Mouse (Mus musculus): ENCODE measurements around the gene Reck.

Reck gene

GRCm38 (mm10) chr4:43965856-43966535 is 90.7 kb downstream of the Reck start:
- in situ Hi-C loops (cut with MboI; ENCODE audit: low sequenced_read_pairs), result no loop called here

DNA sequence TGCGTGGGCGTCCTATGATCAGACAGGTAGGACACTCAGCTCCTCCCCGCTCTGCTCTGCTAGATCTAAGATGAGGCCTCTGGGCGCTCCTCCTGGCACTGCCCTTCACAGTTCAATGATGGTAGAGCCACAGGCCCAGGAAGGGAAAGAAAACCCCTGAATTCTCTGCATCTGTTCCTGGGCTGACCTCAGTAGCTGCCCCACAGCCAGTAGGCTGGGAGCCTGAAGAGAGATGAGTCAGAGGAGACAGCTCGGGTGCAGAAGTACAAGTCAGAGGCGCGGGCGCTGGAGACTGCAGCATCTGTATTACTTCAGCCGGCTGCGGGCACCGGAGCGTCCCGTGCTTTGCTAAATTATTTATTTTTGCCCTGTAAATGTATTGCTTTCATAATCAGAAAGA is 93.3 kb downstream of the Reck start:
- in situ Hi-C loops (cut with MboI; ENCODE audit: low sequenced_read_pairs), result no loop called here

- in situ Hi-C loops (cut with MboI; ENCODE audit: low sequenced_read_pairs), result no loop called here
These were observed 94.0 kb downstream of the Reck start for GRCm38 (mm10) chr4:43969373-43969772.

- in situ Hi-C loops (cut with MboI; ENCODE audit: low sequenced_read_pairs), result no loop called here
These were observed 95.3 kb downstream of the Reck start for GRCm38 (mm10) chr4:43970393-43971330.

DNA sequence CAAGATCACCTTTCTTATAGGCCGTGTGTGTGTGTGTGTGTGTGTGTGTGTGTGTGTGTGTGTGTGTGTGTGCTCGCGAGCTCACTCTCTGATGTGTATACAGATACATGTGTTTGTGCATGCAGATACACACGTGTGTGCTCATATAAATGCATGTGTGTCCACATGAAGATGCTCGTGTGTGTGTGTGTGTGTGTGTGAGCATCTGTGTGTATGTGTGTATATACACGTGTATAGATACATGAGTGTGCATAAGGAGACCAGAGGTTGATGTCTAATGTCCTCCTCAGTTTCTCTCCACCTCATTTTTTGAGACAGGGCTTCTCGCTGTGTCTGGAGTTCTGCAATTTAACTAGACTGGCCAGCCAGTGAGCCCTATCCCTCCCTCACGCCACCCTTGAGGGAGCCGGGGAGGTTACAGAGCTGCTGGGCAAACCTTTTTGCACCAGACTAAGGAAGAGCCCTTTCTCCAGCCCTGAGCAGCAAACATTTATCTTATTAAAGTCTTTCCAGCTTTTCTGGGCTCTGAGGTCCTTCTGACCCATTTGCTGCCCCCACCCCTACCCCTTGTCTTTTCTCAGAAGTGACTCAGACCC is 96.3 kb downstream of the Reck start:
- in situ Hi-C loops (cut with MboI; ENCODE audit: low sequenced_read_pairs), result no loop called here

- in situ Hi-C loops (cut with MboI; ENCODE audit: low sequenced_read_pairs), result no loop called here
These were observed 96.8 kb downstream of the Reck start for GRCm38 (mm10) chr4:43972137-43972591.

- in situ Hi-C loops (cut with MboI; ENCODE audit: low sequenced_read_pairs), result no loop called here
These were observed 98.2 kb downstream of the Reck start for GRCm38 (mm10) chr4:43973526-43973981.

DNA sequence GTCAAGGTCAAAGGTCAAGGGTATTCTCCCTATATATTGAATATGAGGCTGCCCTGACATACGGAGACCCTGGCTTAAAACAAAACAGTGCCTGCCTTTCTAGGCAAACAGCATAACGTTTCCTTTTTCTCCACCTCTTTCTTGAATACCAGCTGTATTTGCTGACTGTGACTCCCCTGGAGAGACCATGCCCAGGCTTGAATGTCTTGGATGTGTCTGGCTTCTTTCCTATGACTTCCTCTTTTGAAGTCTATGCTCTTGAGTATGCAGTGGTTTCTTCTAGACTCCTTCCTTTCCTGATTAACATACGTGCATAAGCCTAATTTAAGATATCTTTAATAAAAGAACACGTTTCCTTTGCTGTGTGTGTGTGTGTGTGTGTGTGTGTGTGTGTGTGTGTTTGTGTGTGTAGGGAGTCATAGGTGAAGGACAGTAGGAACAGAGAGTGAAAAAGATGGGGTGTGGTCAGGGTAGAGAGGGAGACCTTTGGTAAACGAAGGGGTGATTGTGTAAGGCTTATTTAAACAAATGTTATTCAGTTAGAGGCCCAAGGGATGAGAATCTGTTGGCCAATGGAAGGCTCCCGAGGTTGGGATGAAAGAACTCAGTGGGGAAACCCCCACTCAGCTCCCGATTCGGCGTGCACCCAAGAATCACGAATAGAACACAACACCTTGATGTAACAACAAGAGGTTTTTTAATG is 99.7 kb downstream of the Reck start:
- in situ Hi-C loops (cut with MboI; ENCODE audit: low sequenced_read_pairs), result loop anchor here (25.0 kb wide), 1 partner anchor 238 kb away; the partner anchor contains the start of genes Hrct1 and Spaar

DNA sequence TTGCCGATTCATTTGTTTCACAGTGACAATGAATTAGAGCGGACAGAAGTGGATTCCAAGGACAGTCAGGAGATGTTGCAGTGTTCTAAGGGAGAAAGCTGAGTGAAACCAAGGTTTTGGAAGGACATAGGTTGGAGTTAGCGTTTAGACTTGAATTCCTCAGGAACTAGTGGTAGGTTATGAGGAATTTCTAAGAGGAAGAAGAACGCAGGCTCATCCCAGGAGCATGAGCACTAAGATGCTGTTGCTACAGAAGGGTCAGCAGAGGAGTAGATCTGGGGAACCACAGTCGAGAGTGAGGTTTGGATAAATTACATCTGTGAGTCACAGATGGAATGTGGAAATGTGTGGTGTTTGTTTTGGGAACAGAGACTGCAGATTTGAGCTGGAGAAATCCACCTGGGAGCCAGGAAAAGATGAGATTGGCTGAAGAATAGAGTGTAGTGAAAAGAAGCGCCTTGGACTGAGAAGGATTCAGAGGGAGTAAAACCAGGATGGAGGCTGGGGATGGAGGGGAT is 101.0 kb downstream of the Reck start:
- in situ Hi-C loops (cut with MboI; ENCODE audit: low sequenced_read_pairs), result loop anchor here (25.0 kb wide), 1 partner anchor 239 kb away; the partner anchor contains the start of genes Hrct1 and Spaar

DNA sequence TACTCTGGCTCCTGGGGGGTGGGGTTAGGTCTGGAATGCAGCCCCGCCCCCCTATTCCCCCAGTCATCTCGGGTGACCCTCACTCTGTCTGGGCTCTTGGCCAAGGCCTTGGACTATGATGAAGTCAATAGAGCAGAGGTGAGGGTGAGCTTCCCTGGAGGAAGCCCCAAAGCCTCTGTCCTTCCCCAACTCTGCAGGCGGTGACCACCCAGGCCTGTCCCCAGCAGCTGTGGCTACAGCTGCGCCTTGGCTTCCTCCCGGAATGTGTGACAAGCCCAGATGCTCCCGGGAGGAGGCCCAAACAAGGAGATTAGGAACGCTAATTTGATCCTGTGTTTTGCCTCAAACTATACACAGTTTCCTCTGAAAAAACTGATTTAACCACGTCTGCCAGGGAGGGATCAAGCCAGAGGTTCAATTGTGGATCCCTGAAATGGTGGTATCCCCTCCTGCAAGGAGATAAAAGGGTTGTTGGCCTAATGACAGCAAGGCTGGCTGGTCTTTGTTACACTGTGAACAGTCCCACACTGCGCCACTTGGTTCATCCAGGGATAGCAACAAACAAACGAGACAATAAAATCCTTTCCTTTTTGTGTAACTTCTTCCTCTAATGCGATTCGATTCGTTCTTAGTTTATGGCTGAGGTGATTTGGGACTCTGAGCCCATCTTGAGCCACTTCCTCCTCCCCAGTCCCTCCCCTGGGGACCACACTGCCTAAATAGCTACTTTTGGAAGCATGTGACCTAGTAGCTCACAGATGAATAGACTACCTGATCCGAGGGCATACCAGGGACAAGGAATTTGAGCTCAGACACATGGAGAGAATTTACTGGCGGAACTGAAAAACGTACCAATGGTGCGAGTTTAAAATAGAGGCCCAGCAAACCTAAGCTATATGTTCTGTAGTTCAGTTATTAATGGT is 103.5 kb downstream of the Reck start:
- in situ Hi-C loops (cut with MboI; ENCODE audit: low sequenced_read_pairs), result loop anchor here (25.0 kb wide), 1 partner anchor 241 kb away; the partner anchor contains the start of genes Hrct1 and Spaar

DNA sequence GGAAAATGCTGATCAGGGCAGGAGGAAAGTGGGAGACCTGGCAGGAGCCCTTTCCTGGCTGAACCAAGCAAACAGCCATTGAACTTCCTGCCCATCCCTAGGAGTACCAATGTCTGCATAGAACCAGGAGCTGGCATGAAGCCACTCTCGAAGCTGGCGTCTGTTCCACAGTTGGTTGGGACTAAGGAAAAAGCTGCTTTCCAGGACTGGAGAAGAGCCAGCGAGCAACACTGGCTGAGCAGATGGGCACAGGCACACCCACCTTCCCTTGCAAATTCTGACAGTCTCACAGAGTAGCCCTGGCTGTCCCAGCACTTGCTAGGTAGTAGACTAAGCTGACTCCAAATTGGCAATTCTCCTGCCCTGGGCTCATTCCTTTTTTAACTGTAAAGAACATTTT is 104.4 kb downstream of the Reck start:
- in situ Hi-C loops (cut with MboI; ENCODE audit: low sequenced_read_pairs), result loop anchor here (25.0 kb wide), 1 partner anchor 242 kb away; the partner anchor contains the start of genes Hrct1 and Spaar

DNA sequence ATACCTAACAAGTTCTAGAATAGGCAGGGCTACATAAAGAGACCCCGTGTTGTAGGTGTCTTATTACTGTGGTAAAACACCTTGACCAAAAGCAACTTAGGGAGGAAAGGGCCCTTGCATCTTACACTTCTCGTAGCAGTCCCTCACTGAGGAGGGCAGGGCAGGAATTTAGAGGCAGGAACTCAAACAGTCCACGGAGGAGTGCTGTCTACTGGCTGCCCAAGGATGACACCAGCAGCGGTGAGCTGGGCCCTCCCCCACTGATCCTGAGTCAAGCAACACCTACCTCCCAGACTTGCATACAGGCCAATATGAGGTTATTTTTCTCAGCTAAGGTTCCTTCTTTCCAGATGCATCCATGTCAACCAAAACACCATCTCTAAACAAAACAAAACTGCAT is 104.9 kb downstream of the Reck start:
- in situ Hi-C loops (cut with MboI; ENCODE audit: low sequenced_read_pairs), result loop anchor here (25.0 kb wide), 1 partner anchor 243 kb away; the partner anchor contains the start of genes Hrct1 and Spaar

DNA sequence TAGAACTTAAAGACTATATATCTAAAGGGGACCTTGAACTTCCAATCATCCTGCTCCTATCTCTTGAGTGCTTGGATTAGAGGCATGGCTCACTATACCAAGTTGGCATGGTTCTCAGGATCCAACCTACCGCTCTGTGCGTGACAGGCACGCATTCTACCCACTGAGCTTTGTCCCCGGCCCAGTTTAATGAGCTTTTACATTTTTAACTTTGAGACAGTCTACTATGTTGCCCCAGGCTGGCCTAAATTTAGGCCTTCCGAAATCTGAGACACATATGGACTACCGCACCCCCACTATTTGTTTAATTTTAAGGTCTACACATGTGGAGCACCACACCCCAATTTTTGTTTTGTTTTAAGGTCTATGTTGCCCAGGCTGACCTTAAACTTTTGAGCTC is 105.5 kb downstream of the Reck start:
- in situ Hi-C loops (cut with MboI; ENCODE audit: low sequenced_read_pairs), result loop anchor here (25.0 kb wide), 1 partner anchor 244 kb away; the partner anchor contains the start of genes Hrct1 and Spaar

GRCm38 (mm10) chr4:43981251-43981650 is 105.9 kb downstream of the Reck start:
- in situ Hi-C loops (cut with MboI; ENCODE audit: low sequenced_read_pairs), result loop anchor here (25.0 kb wide), 1 partner anchor 244 kb away; the partner anchor contains the start of genes Hrct1 and Spaar

- in situ Hi-C loops (cut with MboI; ENCODE audit: low sequenced_read_pairs), result loop anchor here (25.0 kb wide), 1 partner anchor 245 kb away; the partner anchor contains the start of genes Hrct1 and Spaar
These were observed 106.9 kb downstream of the Reck start for GRCm38 (mm10) chr4:43982053-43982732.

- in situ Hi-C loops (cut with MboI; ENCODE audit: low sequenced_read_pairs), result loop anchor here (25.0 kb wide), 1 partner anchor 246 kb away; the partner anchor contains the start of genes Hrct1 and Spaar
These were observed 107.9 kb downstream of the Reck start, which contains the start of gene Ccin for GRCm38 (mm10) chr4:43983181-43983580. Gene Ccin (plus strand): TSS chr4:43983483.

- in situ Hi-C loops (cut with MboI; ENCODE audit: low sequenced_read_pairs), result loop anchor here (25.0 kb wide), 1 partner anchor 246 kb away; the partner anchor contains the start of genes Hrct1 and Spaar
These were observed 108.4 kb downstream of the Reck start for GRCm38 (mm10) chr4:43983756-43984155.

DNA sequence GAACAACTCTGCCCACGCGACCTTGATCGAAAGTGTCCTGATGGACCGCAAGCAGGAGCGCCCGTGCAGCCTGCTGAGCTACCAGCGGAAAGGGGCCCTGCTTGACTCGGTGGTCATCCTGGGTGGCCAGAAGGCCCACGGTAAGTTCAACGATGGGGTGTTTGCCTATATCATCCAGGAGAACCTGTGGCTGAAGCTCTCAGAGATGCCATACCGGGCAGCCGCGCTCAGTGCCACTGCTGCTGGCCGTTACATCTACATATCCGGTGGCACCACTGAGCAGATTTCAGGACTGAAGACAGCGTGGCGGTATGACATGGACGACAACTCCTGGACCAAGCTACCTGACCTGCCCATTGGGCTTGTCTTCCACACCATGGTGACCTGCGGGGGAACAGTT is 109.0 kb downstream of the Reck start:
- in situ Hi-C loops (cut with MboI; ENCODE audit: low sequenced_read_pairs), result loop anchor here (25.0 kb wide), 1 partner anchor 247 kb away; the partner anchor contains the start of genes Hrct1 and Spaar
